Mouse (Mus musculus) midbrain, embryonic 15.5 days (tissue): ENCODE measurements around the gene Mbtps2. TPM values are rescaled to one million over a fixed set of nuclear protein-coding genes. Genes with fewer than 3 reads are reported as not detected.

Experiments
- ATAC-seq: fragments of 200-750 bp; cut with Nextera tagmentation; replicated peaks from 2 replicates; pipeline ENCODE4 v1.8.0; 2017; ENCODE audit warnings: moderate TSS enrichment
- H3K27ac ChIP-seq: fragments of 300-500 bp; sonication (generic); 2 replicates; pipeline ENCODE4 v1.5.1; 2015; ENCODE audit warnings: mild to moderate bottlenecking, inconsistent platforms
- H3K27me3 ChIP-seq: fragments of 300-500 bp; sonication (generic); replicated peaks from 2 replicates; pipeline ENCODE4 v1.6.1; 2015; ENCODE audit warnings: inconsistent platforms
- H3K36me3 ChIP-seq: fragments of 300-500 bp; sonication (generic); replicated peaks from 2 replicates; pipeline ENCODE4 v1.6.1; 2015; ENCODE audit warnings: inconsistent platforms
- H3K4me1 ChIP-seq: fragments of 300-500 bp; sonication (generic); 2 replicates; pipeline ENCODE4 v1.6.1; 2015; ENCODE audit warnings: inconsistent platforms
- H3K4me2 ChIP-seq: fragments of 300-500 bp; sonication (generic); 2 replicates; pipeline ENCODE4 v1.6.1; 2015; ENCODE audit warnings: inconsistent platforms, mild to moderate bottlenecking, moderate library complexity
- H3K4me3 ChIP-seq: fragments of 300-500 bp; sonication (generic); 2 replicates; pipeline ENCODE4 v1.5.1; 2015; ENCODE audit warnings: mild to moderate bottlenecking, inconsistent platforms
- H3K9ac ChIP-seq: fragments of 300-500 bp; sonication (generic); 2 replicates; pipeline ENCODE4 v1.6.1; 2015; ENCODE audit warnings: mild to moderate bottlenecking, inconsistent platforms
- H3K9me3 ChIP-seq: fragments of 300-500 bp; sonication (generic); 2 replicates; pipeline ENCODE4 v1.6.1; 2016; ENCODE audit warnings: inconsistent platforms
- WGBS: fragments of 180-500 bp; shearing (Covaris S2); methylation state at CpG from one replicate; pipeline ENCODE4 v1.1.7; 2015; ENCODE audit warnings: mixed read lengths; 5-methylcytosine and 5-hydroxymethylcytosine counted together
- polyA plus RNA-seq: library from polyadenylated mRNA; unstranded; fragments of >200 nt; fragmentation: Nextera tagmentation; extraction: Ambion mirVana; gene quantifications from 2 replicates; pipeline ENCODE4 v1.2.1, GENCODE M21; 2015

The Mbtps2 gene
- polyA plus RNA-seq, 1 experiment from 2014 or later, result 29.3 TPM

GRCm38 (mm10) chrX:157493159-157493558 lies 105.4 kb downstream of the Mbtps2 start:
- Histone ChIP-seq H3K9me3 (no peaks in the 10 kb centered on the region), H3K27me3 (no peaks in the 10 kb centered on the region), H3K36me3 (no peaks in the 10 kb centered on the region), H3K9ac (no peak overlapping the region), H3K4me2 (no peak overlapping the region), H3K4me3 (no peak overlapping the region), H3K27ac (no peak overlapping the region), H3K4me1 (peaks cover 8% of the 10 kb centered on the region; the same call in 1 of the 2 replicates)
- ATAC-seq, result no peak
- 83% methylated on average over 4 of the region's 4 CpGs for WGBS

- peak; percentile 93 for ATAC-seq
- Histone ChIP-seq H3K36me3 (no peaks in the 10 kb centered on the region), H3K4me1 (peaks cover 8% of the 10 kb centered on the region; the same call in 1 of the 2 replicates), H3K4me2 (peak within 1 kb of the TSS; percentile 50), H3K27ac (peak within 1 kb of the TSS; percentile 94), H3K9me3 (no peaks in the 10 kb centered on the region), H3K9ac (peak within 1 kb of the TSS; percentile 73), H3K4me3 (peak within 1 kb of the TSS; percentile 65), H3K27me3 (no peaks in the 10 kb centered on the region)
- WGBS, result 20% methylated on average over 35 of the region's 45 CpGs
These were observed 106.4 kb downstream of the Mbtps2 start, which contains the start of gene Sms for GRCm38 (mm10) chrX:157491944-157492726. Gene Sms (minus strand): TSS chrX:157492287.

DNA sequence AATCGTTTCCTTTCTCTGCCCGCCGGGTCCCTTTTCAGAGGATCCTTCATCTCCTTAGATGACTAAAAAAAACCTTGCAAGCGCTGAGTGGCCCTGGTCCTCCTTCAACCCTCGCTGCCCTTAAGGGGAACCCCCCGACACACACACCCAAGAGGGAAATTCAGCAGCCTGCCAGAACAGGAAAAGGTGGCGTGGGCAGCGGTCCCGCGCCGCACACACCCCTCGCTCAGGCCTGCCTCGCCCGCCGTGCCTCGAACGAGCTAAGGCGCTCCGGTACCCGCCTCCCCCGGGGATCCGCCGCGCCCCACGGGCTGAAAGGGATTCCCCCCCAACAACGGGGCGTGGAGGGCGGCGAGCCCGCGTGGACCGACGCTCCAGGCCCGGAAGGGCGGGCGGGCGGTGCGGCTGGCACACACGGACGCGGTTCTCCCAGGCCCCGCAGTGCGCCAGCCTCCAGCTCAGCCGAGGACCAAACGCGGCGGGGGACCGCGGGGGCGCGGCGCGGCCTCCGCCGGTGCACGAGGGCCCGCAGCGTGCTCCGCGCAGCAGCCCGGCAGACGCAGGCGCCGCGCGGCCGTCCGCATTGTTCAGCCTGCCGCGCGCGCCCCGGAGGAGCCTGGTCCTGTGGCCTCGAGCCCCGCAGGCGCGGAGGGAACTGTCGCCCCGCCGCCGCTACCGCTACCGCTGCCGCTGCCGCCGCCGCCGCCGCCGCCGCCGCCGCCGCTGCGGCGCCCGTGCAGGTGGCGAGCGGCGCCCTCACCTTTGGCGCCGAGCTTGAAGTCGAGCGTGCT lies 107.2 kb downstream of the Mbtps2 start:
- ATAC-seq, result peak; percentile 78
- WGBS, result 26% methylated on average over 99 of the region's 104 CpGs
- H3K27ac ChIP-seq, result peak overlapping the region; percentile 94
- no peaks in the 10 kb centered on the region for H3K36me3 ChIP-seq
- no peaks in the 10 kb centered on the region for H3K9me3 ChIP-seq
- peak overlapping the region; percentile 50 for H3K4me2 ChIP-seq
- no peaks in the 10 kb centered on the region for H3K27me3 ChIP-seq
- H3K4me3 ChIP-seq, result peak overlapping the region; percentile 65
- H3K9ac ChIP-seq, result peak overlapping the region; percentile 73
- peaks cover 8% of the 10 kb centered on the region; the same call in 1 of the 2 replicates for H3K4me1 ChIP-seq

GRCm38 (mm10) chrX:157490769-157491144 lies 107.8 kb downstream of the Mbtps2 start:
- H3K9ac ChIP-seq, result peak overlapping the region; percentile 73
- H3K4me3 ChIP-seq, result peak overlapping the region; percentile 65

DNA sequence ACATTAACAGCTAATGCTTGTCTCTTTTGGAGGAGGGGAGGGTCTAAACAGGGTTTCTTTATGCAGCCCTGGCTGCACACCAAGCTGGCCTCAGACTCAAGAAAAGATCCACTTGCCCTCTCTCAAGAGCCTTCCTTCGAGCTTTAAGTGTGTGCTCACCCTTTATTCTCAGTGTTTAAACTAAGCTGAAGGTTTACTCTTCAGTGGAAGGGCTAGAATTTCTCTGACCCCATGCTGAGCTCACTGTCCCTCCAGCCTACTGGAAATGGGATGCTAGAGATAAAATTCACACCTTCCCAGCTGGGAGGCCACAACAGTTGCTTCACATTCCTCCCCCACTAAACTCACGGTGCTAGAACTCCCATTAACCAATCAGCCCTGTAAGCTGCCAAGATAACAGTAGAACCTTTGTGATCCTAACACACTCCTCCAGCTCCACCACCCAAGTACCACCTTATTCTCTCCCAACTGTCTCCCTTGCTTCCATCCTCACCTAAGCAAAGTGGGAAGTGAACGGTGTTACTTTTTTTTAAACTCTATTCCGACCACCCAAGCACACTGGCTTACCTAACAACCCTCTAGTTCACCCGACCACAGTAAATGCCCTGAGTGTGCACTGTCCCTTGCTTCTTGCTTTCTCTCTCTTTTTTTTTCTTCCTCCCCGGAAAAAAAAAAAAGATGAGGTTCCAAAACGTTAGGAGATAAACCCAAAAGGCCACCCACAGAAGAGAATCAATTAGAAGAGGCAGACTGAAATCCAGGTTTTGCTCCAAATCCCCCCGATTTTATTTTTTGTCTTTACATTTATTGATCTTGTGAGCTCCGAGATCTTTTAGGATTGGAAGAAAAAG lies 108.4 kb downstream of the Mbtps2 start:
- Histone ChIP-seq H3K9ac (peak overlapping the region; percentile 73; the same call in 1 of the 2 replicates), H3K4me2 (peak overlapping the region; percentile 50), H3K4me3 (peak overlapping the region; percentile 65), H3K9me3 (no peaks in the 10 kb centered on the region), H3K27ac (no peak overlapping the region; the same call in 1 of the 2 replicates), H3K36me3 (no peaks in the 10 kb centered on the region), H3K27me3 (no peaks in the 10 kb centered on the region), H3K4me1 (peaks cover 8% of the 10 kb centered on the region; the same call in 1 of the 2 replicates)
- no peak for ATAC-seq
- 26% methylated on average over 9 of the region's 9 CpGs for WGBS

More at GRCm38 (mm10) chrX:157490769-157491144, 107.8 kb downstream of the Mbtps2 start:
- Histone ChIP-seq H3K4me1 (peaks cover 8% of the 10 kb centered on the region; the same call in 1 of the 2 replicates), H3K36me3 (no peaks in the 10 kb centered on the region), H3K27ac (peak overlapping the region; percentile 94), H3K27me3 (no peaks in the 10 kb centered on the region), H3K9me3 (no peaks in the 10 kb centered on the region), H3K4me2 (peak overlapping the region; percentile 50)
- ATAC-seq, result peak; percentile 31; the same call in 1 of the 2 replicates
- 7% methylated on average over 12 of the region's 12 CpGs for WGBS

DNA sequence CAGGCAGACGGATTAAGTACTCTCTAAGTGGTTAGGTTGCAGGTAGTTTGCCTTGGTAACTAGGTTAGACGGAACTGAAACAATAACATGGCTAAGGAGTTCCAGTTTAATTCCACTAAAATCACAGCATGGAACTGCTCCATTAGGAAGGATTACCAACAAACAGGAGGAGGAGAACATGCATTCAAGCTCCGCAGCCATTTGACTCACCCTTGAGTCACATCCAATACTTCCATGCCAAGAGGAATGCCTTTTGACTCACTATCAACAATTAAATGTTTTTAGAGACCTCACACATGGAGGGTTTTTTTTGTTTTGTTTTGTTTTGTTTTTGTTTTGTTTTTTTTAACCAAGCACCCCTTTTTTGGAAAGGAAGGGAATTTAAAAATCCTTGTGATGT lies 109.7 kb downstream of the Mbtps2 start:
- no peaks in the 10 kb centered on the region for H3K27me3 ChIP-seq
- H3K4me3 ChIP-seq, result no peak overlapping the region
- no peaks in the 10 kb centered on the region for H3K9me3 ChIP-seq
- no peak for ATAC-seq
- H3K27ac ChIP-seq, result no peak overlapping the region
- 66% methylated on average over 3 of the region's 3 CpGs for WGBS
- H3K36me3 ChIP-seq, result no peaks in the 10 kb centered on the region
- H3K9ac ChIP-seq, result no peak overlapping the region
- H3K4me1 ChIP-seq, result peaks cover 8% of the 10 kb centered on the region; the same call in 1 of the 2 replicates
- no peak overlapping the region for H3K4me2 ChIP-seq

- ATAC-seq, result no peak
- H3K27me3 ChIP-seq, result no peaks in the 10 kb centered on the region
- H3K4me2 ChIP-seq, result no peak overlapping the region
- H3K27ac ChIP-seq, result no peak overlapping the region
- no peak overlapping the region for H3K9ac ChIP-seq
- WGBS, result 53% methylated on average over 2 of the region's 2 CpGs
- H3K4me3 ChIP-seq, result no peak overlapping the region
- H3K9me3 ChIP-seq, result no peaks in the 10 kb centered on the region
- H3K36me3 ChIP-seq, result no peaks in the 10 kb centered on the region
- peaks cover 8% of the 10 kb centered on the region; the same call in 1 of the 2 replicates for H3K4me1 ChIP-seq
These were observed 111.8 kb downstream of the Mbtps2 start for GRCm38 (mm10) chrX:157486765-157487164.

Other genes starting within 250 kb of the Mbtps2 start
- gene Phex, start 183.4 kb downstream of the Mbtps2 start, polyA plus RNA-seq, result 0.13 and 0.29 TPM in 2 replicates
- 126 and 133 TPM in 2 replicates for gene Sms, start 106.4 kb downstream of the Mbtps2 start, polyA plus RNA-seq
- 1.5 and 2.1 TPM in 2 replicates for gene Yy2, start 29.7 kb downstream of the Mbtps2 start, polyA plus RNA-seq
- 0.72 TPM in 1 of 2 replicates, not detected in the other for gene Smpx, start 100.2 kb upstream of the Mbtps2 start, polyA plus RNA-seq
- gene Klhl34, start 219.7 kb upstream of the Mbtps2 start, polyA plus RNA-seq, result 2.9 and 3.0 TPM in 2 replicates